Mouse (Mus musculus): Measurements from ENCODE around the gene Olfr560.

Olfr560 gene

DNA sequence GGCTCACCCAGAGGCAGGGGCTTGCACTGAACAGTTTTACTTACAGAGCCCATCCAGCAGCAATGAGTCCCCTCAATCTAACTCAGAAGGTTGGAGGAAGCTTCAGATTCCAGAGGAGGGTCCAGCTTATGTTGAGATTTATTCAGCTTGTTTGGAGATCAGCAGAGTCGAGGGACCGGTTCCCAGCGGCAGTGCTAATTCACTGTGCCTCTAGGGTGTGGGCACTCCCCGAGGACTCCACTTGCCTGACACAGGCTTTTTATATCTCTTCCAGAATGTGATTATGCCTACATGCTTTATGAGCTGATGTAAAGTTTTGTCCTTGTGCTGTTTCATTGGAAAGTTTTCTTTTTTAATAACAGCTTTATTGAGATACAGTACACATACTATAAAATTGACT is at the start of gene Olfr560, which contains the start of gene Olfr78:
TSS of gene Olfr560 (minus strand) at position 101 of the 400 bp plus-strand sequence.
TSS of gene Olfr78 (minus strand) at position 206 of the 400 bp plus-strand sequence.
- no peak for DNase-seq (ENCODE audit: low spot score in 2 of 2)

DNA sequence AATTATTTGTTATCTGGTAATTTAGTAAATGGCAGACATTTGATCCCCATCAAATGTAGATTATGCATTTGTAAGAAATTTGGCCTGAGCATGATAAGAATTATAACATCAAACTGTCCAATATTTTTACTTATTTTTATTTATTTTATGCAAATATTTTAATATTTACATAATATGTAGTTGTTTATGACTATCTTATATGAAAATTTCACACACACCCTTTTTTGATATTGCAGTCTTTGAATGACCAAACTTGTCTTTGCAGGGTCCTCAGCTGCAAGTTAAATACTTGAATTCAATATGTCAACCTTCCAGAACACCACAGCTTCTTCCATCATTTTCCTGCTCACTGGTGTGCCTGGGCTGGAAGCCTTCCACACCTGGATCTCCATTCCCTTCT is 44.0 kb upstream of the Olfr560 start, which contains the start of gene Olfr564:
TSS of gene Olfr564 (plus strand) at position 301 of the 400 bp plus-strand sequence.
- DNase-seq (ENCODE audit: low spot score in 2 of 2) = no peak

DNA sequence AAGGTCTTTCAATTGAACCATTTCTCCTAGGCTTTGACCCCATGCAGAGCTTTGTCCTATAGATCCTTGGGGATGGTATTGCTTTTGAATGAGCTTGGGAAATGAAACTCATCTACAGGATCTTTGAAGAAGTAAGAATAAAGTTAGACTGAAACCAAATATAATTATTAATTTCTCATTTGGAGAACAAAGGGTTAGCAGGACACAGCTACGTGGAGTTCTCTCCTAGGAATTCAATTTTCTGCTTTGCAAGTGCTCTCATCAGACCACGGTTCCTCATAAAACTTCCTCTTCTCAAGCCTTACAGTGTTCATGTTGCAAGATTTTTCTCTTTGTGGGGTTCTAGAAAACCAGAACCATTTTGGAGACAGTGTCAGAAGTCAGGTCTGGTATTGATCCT is 11.8 kb upstream of the Olfr560 start, which contains the start of gene Olfr561:
TSS of gene Olfr561 (plus strand) at position 301 of the 400 bp plus-strand sequence.
- DNase-seq (ENCODE audit: low spot score in 2 of 2) = no peak

DNA sequence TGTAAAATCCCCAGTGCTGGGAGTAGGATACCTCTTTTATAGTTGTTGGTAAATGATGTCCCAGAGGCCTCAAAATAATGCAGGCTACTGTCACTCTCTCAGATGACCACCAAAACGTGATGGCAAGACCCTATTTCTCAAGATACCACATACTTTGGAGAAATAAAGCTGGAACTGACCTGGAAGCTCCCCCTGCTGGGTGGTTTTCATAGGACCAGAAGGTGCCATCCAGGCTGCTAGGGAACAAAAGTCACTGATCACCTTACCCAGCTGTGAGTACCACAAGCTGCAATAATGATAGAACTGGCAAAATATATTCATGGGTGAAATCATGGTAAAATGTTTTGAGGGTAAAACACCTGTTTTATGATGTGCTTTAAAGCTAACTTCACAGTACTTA is 7.1 kb downstream of the Olfr560 start:
- DNase-seq (ENCODE audit: low spot score in 2 of 2) = no peak

DNA sequence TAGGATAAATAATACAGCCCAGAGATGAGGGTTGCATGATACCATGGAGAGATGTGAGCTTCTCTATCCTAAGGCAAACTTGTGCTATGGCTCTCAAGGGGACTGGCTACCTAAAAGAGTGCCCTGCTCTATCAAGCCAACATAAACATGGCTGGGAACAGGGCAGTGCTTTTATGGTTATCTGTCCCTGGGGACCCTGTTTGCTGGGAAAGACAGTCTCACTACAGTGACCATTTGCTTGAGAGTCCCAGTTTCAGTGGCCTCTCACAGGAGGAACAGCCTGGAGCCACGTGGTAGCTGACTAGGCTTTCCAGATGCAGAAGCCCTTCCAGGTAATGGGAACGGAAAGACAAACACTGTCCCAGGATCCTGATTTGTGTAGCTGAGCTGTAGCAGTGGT is 21.5 kb downstream of the Olfr560 start:
- DNase-seq (ENCODE audit: low spot score in 2 of 2) = no peak

DNA sequence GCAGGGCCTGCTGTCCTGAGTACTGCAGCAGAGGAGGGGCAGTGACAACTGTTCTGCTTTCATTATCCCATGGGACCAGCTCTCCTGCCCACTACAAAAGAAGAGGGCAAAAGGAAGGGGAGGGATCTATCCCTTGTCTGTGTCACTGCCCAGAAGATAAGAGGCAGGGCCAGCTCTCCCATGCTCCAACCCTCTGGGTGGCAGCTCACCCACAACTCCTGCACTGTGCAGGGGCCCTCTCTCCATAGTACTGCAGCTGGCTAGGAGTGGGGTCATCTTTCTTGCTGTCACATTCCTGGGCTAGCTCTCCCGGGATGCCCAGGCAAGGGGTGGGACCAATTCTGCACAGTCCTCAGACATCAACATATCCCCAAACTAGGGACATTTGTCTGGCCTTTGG is 25.4 kb downstream of the Olfr560 start:
- DNase-seq (ENCODE audit: low spot score in 2 of 2) = no peak

DNA sequence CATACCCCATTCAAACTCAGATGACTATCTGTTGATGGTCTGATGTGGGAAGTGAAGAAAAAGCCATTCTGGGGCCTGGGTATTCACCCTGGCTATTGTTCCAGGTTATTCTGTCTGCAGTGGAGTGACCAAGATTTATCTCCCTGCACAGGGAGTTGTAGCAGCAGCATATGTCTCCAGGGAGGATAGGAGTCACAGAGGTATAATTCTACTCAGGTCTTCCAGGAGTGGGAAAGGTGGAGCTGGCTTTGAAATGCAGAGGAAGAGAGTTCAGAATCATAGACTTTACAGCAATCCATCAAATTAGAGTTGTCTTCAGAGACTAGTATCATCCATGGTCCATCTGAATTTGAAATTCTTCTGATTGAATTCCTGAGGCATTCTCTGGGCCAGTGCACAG is 31.8 kb downstream of the Olfr560 start, which contains the start of gene Olfr559:
TSS of gene Olfr559 (minus strand) at position 101 of the 400 bp plus-strand sequence.
- no peak for DNase-seq (ENCODE audit: low spot score in 2 of 2)

DNA sequence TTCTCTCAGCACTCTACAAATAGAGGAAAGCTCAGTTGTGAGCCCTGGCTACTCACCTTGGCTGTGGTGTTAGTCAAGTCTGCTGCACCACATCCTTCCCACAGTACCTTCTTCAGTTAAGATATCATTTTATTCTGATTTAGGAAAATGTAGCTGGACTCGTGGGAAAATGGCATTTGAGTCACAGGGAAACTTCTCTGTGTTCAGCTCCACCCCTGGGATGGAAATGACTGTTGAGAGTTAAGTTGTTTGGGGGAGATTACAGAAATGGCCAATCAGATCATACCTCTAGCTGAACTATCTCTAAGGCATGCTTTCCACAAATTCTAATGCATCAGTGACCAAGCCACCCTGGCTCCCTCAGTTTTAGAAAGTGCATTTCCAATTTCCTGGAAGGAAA is 40.2 kb downstream of the Olfr560 start, which contains the start of gene Olfr33:
TSS of gene Olfr33 (minus strand) at position 101 of the 400 bp plus-strand sequence.
- no peak for DNase-seq (ENCODE audit: low spot score in 2 of 2)

DNA sequence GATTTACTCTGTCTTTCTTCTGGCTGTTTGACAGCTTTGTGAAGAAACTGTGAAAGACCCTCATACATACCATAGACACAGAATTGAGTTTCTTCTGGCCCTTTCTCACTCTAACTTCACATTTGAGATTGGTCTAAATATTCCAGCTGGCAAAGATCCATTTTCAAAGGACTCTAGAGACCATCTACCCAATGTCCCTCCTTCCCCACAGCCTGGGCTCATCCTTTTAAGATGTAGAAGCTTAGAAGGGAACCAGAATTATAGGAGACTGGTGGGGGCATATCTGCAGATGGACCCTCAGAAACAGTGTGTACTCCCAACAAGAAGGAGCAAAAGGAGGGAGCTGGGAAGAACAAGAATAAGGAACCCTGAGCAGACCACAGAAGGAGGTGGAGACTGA is 57.3 kb downstream of the Olfr560 start, which contains the start of gene Olfr558:
TSS of gene Olfr558 (plus strand) at position 301 of the 400 bp plus-strand sequence.
- DNase-seq (ENCODE audit: low spot score in 2 of 2) = no peak
